ENCODE assay signal across 8 mouse cellular contexts in genomic region chr17:26916711-26917482, GRCm38 (mm10). TPM values are rescaled to one million over a fixed set of nuclear protein-coding genes. Genes with fewer than 3 reads are reported as not detected.
A peak's percentile ranks its signal among the peaks of the same experiment; 100 is the strongest.
DNase-seq lines count a peak whose midpoint lies in the region; ATAC-seq lines count a peak whose summit lies in the region.

Gene Kifc5b (plus strand): TSS chr17:26917091.

- peak; percentile 99 for DNase-seq in CD4-positive, CD25-positive, alpha-beta regulatory T cell, adult 2 months (ENCODE audit: low read depth, low spot score)
- DNase-seq in fat pad, adult 2 months (ENCODE audit: extremely low read depth, low read depth, low spot score) = peak; percentile 74
- DNase-seq in kidney, postnatal 10 days = peak; percentile 100
- DNase-seq in natural killer cell, adult 2 months (ENCODE audit: low spot score in 2 of 2) = peak; percentile 98

- H3K4me3 ChIP-seq in brown adipose tissue, adult 24 weeks (ENCODE audit: insufficient read depth, low read depth, low read length) = peak within 1 kb of the TSS; percentile 56
- H3K4me3 ChIP-seq in heart, embryonic 13.5 days = peak within 1 kb of the TSS; percentile 86
- H3K4me3 ChIP-seq in liver, embryonic 12.5 days = peak within 1 kb of the TSS; percentile 76
- H3K4me3 ChIP-seq in stomach, embryonic 15.5 days (replicated peaks) = peak within 1 kb of the TSS; percentile 79

- H3K9me3 ChIP-seq in heart, embryonic 13.5 days = 0 out of 2 replicates have a peak, but pooled peaks cover 5% of the 10 kb centered on the region
- no peaks in the 10 kb centered on the region for H3K9me3 ChIP-seq in liver, embryonic 12.5 days (replicated peaks)
- H3K9me3 ChIP-seq in stomach, embryonic 15.5 days = no peaks in the 10 kb centered on the region

- peak; percentile 97 for ATAC-seq in heart, embryonic 13.5 days (ENCODE audit: extremely low read depth, insufficient number of reproducible peaks, low FRiP score, low TSS enrichment)
- peak; percentile 96 for ATAC-seq in liver, embryonic 12.5 days
- peak; percentile 98 for ATAC-seq in stomach, embryonic 15.5 days (ENCODE audit: insufficient read depth, low FRiP score, low read depth)

- peak within 1 kb of the TSS; percentile 74 for H3K4me2 ChIP-seq in heart, embryonic 13.5 days
- H3K4me2 ChIP-seq in liver, embryonic 12.5 days = peak within 1 kb of the TSS; percentile 80
- H3K4me2 ChIP-seq in stomach, embryonic 15.5 days = peak within 1 kb of the TSS; percentile 62

- WGBS in heart, embryonic 13.5 days = under 1% methylated on average over 66 of the region's 72 CpGs
- under 1% methylated on average over 65 of the region's 72 CpGs for WGBS in liver, embryonic 12.5 days (ENCODE audit: insufficient replicate concordance)
- under 1% methylated on average over 65 of the region's 72 CpGs for WGBS in stomach, embryonic 15.5 days

- H3K9ac ChIP-seq in heart, embryonic 13.5 days = peak within 1 kb of the TSS; percentile 89
- H3K9ac ChIP-seq in liver, embryonic 12.5 days = peak within 1 kb of the TSS; percentile 86
- H3K9ac ChIP-seq in stomach, embryonic 15.5 days = peak within 1 kb of the TSS; percentile 55

- H3K27me3 ChIP-seq in heart, embryonic 13.5 days (replicated peaks) = no peaks in the 10 kb centered on the region
- H3K27me3 ChIP-seq in liver, embryonic 12.5 days (replicated peaks) = no peaks in the 10 kb centered on the region
- no peaks in the 10 kb centered on the region for H3K27me3 ChIP-seq in stomach, embryonic 15.5 days (replicated peaks)

- H3K27ac ChIP-seq in brown adipose tissue, adult 24 weeks (replicated peaks; ENCODE audit: low read depth, low read length) = no peak within 1 kb of the TSS
- H3K27ac ChIP-seq in heart, embryonic 13.5 days (replicated peaks) = peak within 1 kb of the TSS; percentile 85
- H3K27ac ChIP-seq in liver, embryonic 12.5 days = peak within 1 kb of the TSS; percentile 87
- peak within 1 kb of the TSS; percentile 74 for H3K27ac ChIP-seq in stomach, embryonic 15.5 days

- H3K36me3 ChIP-seq in heart, embryonic 13.5 days = peaks cover 19% of the 10 kb centered on the region
- peaks cover 26% of the 10 kb centered on the region for H3K36me3 ChIP-seq in liver, embryonic 12.5 days
- H3K36me3 ChIP-seq in stomach, embryonic 15.5 days = peaks cover 10% of the 10 kb centered on the region; the same call in 1 of the 2 replicates

- no peaks in the 10 kb centered on the region for H3K4me1 ChIP-seq in brown adipose tissue, adult 24 weeks (ENCODE audit: control insufficient read depth, insufficient read depth, insufficient read length, low read length)
- peaks cover 16% of the 10 kb centered on the region for H3K4me1 ChIP-seq in heart, embryonic 13.5 days
- peaks cover 31% of the 10 kb centered on the region for H3K4me1 ChIP-seq in liver, embryonic 12.5 days
- peaks cover 4% of the 10 kb centered on the region; the same call in 1 of the 2 replicates for H3K4me1 ChIP-seq in stomach, embryonic 15.5 days

RNA-seq across cellular contexts. Expression of gene Kifc5b, which starts in this region (rescaled TPM):
- polyA plus RNA-seq in brown adipose tissue, adult 24 weeks (2012; ENCODE audit: insufficient read depth, insufficient read length, missing spikeins) = not detected in 2 replicates
- 6.3 and 7.0 TPM in 2 replicates for polyA plus RNA-seq in heart, embryonic 13.5 days (2015; fragmentation: Nextera tagmentation; extraction: Ambion mirVana)
- 6.6 and 8.1 TPM in 2 replicates for polyA plus RNA-seq in liver, embryonic 12.5 days (2016; fragmentation: Nextera tagmentation; extraction: Ambion mirVana)
- 6.1 and 7.6 TPM in 2 replicates for polyA plus RNA-seq in stomach, embryonic 15.5 days (2015; fragmentation: Nextera tagmentation; extraction: Ambion mirVana)
